Mouse (Mus musculus) hindbrain, embryonic 11.5 days (tissue): ENCODE results near the gene Oxtr. TPM values are rescaled to one million over a fixed set of nuclear protein-coding genes. Genes with fewer than 3 reads are reported as not detected.

Source experiments
- ATAC-seq: fragments of 200-750 bp; cut with Nextera tagmentation; 2 replicates; pipeline ENCODE4 v1.8.0; 2017; ENCODE audit warnings: mild to moderate bottlenecking, moderate TSS enrichment, moderate library complexity; ENCODE audit not compliant: low FRiP score
- DNase-seq: peaks from one replicate; pipeline ENCODE4 v3.0.0-alpha.2; 2015; ENCODE audit warnings: low spot score
- H3K27ac ChIP-seq: fragments of 300-500 bp; sonication (generic); 2 replicates; pipeline ENCODE4 v1.5.1; 2014; ENCODE audit warnings: mild to moderate bottlenecking, low read depth, low read length
- H3K27me3 ChIP-seq: fragments of 300-500 bp; sonication (generic); 2 replicates; pipeline ENCODE4 v1.6.1; 2014; ENCODE audit warnings: mild to moderate bottlenecking, low read length, moderate library complexity, mixed read lengths; ENCODE audit not compliant: control insufficient read depth, insufficient read depth
- H3K36me3 ChIP-seq: fragments of 300-500 bp; sonication (generic); 2 replicates; pipeline ENCODE4 v1.6.1; 2014; ENCODE audit warnings: mild to moderate bottlenecking, low read length, moderate library complexity, mixed read lengths; ENCODE audit not compliant: control insufficient read depth, insufficient read depth
- H3K4me1 ChIP-seq: fragments of 300-500 bp; sonication (generic); replicated peaks from 2 replicates; pipeline ENCODE4 v1.6.1; 2014; ENCODE audit warnings: low read length, mixed read lengths; ENCODE audit not compliant: control insufficient read depth, insufficient read depth
- H3K4me2 ChIP-seq: fragments of 300-500 bp; sonication (generic); replicated peaks from 2 replicates; pipeline ENCODE4 v1.6.1; 2014; ENCODE audit warnings: mild to moderate bottlenecking, low read depth, low read length
- H3K4me3 ChIP-seq: fragments of 300-500 bp; sonication (generic); 2 replicates; pipeline ENCODE4 v1.5.1; 2014; ENCODE audit warnings: low read depth, low read length
- H3K9ac ChIP-seq: fragments of 300-500 bp; sonication (generic); 2 replicates; pipeline ENCODE4 v1.6.1; 2014; ENCODE audit warnings: low read depth, low read length
- H3K9me3 ChIP-seq: fragments of 300-500 bp; sonication (generic); 2 replicates; pipeline ENCODE4 v1.6.1; 2016; ENCODE audit warnings: low read length; ENCODE audit not compliant: control insufficient read depth
- WGBS: fragments of 180-500 bp; shearing (Covaris S2); extraction: QIAGEN DNeasy Blood & Tissue Kit; methylation state at CpG from one replicate; pipeline ENCODE4 v1.1.7; 2014; 5-methylcytosine and 5-hydroxymethylcytosine counted together
- polyA plus RNA-seq: library from polyadenylated mRNA; unstranded; fragments of >200 nt; fragmentation: Nextera tagmentation; extraction: Ambion mirVana; gene quantifications from 2 replicates; pipeline ENCODE4 v1.2.1, GENCODE M21; 2014

Oxtr gene
- polyA plus RNA-seq, 1 experiment from 2014 or later = 0.45 TPM

DNA sequence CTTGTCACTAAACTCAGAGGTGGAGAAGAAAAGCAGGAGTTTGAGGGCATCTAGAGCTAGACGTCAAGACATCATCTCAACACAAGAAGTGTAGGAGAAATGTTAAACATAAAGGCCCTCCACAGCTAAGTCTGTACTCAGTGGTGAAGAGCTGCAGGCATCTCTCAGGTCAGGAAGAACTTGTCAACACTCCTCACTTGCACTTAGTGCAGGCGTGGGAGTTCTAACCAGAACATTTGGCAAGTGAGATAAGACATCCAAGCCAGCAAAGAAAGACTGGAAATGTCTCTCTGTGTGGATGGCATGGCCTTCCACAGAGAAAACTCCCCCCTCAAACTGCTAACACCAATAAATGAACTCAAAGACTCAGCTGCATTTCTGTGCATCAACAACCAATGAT is 17.9 kb upstream of the Oxtr start:
- WGBS = 85% methylated on average over 2 of the region's 2 CpGs
- no peak overlapping the region for H3K27ac ChIP-seq
- no peak overlapping the region for H3K4me2 ChIP-seq
- H3K27me3 ChIP-seq = peaks cover 9% of the 10 kb centered on the region; the same call in 1 of the 2 replicates
- DNase-seq = no peak
- H3K4me3 ChIP-seq = no peak overlapping the region
- no peaks in the 10 kb centered on the region for H3K9me3 ChIP-seq
- ATAC-seq = no peak
- H3K9ac ChIP-seq = no peak overlapping the region
- no peaks in the 10 kb centered on the region for H3K36me3 ChIP-seq
- no peaks in the 10 kb centered on the region for H3K4me1 ChIP-seq

DNA sequence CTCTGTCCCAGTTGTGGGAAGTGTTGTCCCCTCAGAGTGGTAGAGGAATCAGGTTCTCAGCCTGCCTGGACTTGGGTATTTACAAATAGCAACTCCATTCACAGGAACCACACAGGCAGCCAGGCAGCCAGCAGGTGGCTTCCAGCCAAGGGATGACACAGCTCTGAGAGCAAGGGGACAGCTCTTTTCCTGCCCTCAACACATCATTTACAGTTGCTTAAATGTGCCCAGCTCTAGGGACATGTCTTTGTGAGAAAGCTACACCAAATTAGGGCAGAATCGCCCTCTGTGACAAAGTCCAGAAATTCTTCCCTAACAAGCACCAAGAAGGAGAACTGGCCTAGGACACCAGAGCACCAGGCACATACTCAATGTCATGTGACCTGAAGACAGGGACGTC is 11.4 kb upstream of the Oxtr start:
- no peak overlapping the region for H3K27ac ChIP-seq
- H3K4me3 ChIP-seq = no peak overlapping the region
- 83% methylated on average over 2 of the region's 2 CpGs for WGBS
- no peak for ATAC-seq
- no peaks in the 10 kb centered on the region; the same call in 1 of the 2 replicates for H3K27me3 ChIP-seq
- no peaks in the 10 kb centered on the region for H3K36me3 ChIP-seq
- no peak for DNase-seq
- no peak overlapping the region for H3K9ac ChIP-seq
- no peaks in the 10 kb centered on the region for H3K9me3 ChIP-seq
- no peak overlapping the region for H3K4me2 ChIP-seq
- no peaks in the 10 kb centered on the region for H3K4me1 ChIP-seq

GRCm38 (mm10) chr6:112499456-112499855 is 9.7 kb upstream of the Oxtr start:
- WGBS = 73% methylated on average over 2 of the region's 2 CpGs
- H3K4me1 ChIP-seq = no peaks in the 10 kb centered on the region
- H3K4me2 ChIP-seq = no peak overlapping the region
- H3K4me3 ChIP-seq = no peak overlapping the region
- ATAC-seq = no peak
- DNase-seq = no peak
- no peaks in the 10 kb centered on the region for H3K9me3 ChIP-seq
- no peak overlapping the region for H3K27ac ChIP-seq
- H3K9ac ChIP-seq = no peak overlapping the region
- no peaks in the 10 kb centered on the region; the same call in 1 of the 2 replicates for H3K27me3 ChIP-seq
- H3K36me3 ChIP-seq = no peaks in the 10 kb centered on the region

- no peaks in the 10 kb centered on the region for H3K4me1 ChIP-seq
- no peaks in the 10 kb centered on the region for H3K9me3 ChIP-seq
- H3K4me2 ChIP-seq = no peak overlapping the region
- WGBS = 87% methylated on average over 3 of the region's 3 CpGs
- ATAC-seq (no peak), DNase-seq (no peak)
- H3K27ac ChIP-seq = no peak overlapping the region
- H3K36me3 ChIP-seq = no peaks in the 10 kb centered on the region
- H3K9ac ChIP-seq = no peak overlapping the region
- H3K27me3 ChIP-seq = no peaks in the 10 kb centered on the region; the same call in 1 of the 2 replicates
- no peak overlapping the region for H3K4me3 ChIP-seq
These were observed 9.0 kb upstream of the Oxtr start for GRCm38 (mm10) chr6:112498716-112499115.

- Histone ChIP-seq H3K4me2 (no peak overlapping the region), H3K4me1 (no peaks in the 10 kb centered on the region), H3K9me3 (no peaks in the 10 kb centered on the region), H3K4me3 (no peak overlapping the region), H3K9ac (no peak overlapping the region), H3K27ac (no peak overlapping the region), H3K27me3 (peaks cover 3% of the 10 kb centered on the region; the same call in 1 of the 2 replicates), H3K36me3 (no peaks in the 10 kb centered on the region)
- 72% methylated on average over 2 of the region's 2 CpGs for WGBS
- no peak for DNase-seq
- no peak for ATAC-seq
These were observed 7.7 kb upstream of the Oxtr start for GRCm38 (mm10) chr6:112497456-112497855.

DNA sequence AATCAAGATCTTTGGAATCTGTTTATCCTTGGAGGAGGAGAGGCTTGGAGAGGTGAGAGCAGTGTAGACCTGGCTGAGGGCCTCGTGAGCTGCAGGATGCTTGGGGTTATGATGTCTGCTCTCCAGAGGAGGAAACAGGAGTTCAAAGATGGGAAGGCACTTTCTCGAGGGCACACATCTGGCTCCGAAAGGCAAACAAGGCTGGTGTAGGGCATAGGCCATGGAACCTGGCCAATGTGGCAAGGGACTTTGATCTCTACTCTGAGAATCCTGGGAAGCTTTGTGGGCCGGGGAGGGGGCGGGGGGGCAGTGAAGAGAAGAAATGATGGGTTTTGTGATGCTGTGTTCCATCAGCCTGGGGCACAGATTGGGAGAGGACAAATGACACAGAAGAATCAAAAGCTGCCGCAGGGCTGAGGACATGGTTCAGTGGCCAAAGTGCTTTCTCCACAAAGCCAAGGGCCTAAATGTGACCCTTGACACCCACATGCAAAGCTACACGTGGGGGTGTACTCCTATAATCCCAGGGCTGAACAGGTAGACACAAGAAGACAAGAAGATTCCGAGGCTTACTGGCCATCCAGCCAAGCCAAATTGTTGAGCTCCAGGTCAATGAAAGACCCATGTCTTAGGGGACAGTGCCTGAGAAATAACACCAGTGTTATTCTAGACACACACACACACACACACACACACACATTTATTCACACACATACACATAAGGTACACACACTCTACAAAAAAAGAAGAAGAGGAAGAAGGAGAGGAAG is 6.7 kb upstream of the Oxtr start:
- no peaks in the 10 kb centered on the region for H3K36me3 ChIP-seq
- no peak overlapping the region for H3K9ac ChIP-seq
- H3K4me3 ChIP-seq = no peak overlapping the region
- H3K9me3 ChIP-seq = no peaks in the 10 kb centered on the region
- ATAC-seq (no peak), DNase-seq (no peak)
- no peak overlapping the region for H3K4me2 ChIP-seq
- no peaks in the 10 kb centered on the region for H3K4me1 ChIP-seq
- peaks cover 9% of the 10 kb centered on the region; the same call in 1 of the 2 replicates for H3K27me3 ChIP-seq
- WGBS = 76% methylated on average over 8 of the region's 8 CpGs
- H3K27ac ChIP-seq = no peak overlapping the region

GRCm38 (mm10) chr6:112495219-112495618 is 5.5 kb upstream of the Oxtr start:
- H3K36me3 ChIP-seq = no peaks in the 10 kb centered on the region
- no peak overlapping the region for H3K9ac ChIP-seq
- H3K4me1 ChIP-seq = peaks cover 5% of the 10 kb centered on the region; the same call in 1 of the 2 replicates
- H3K4me3 ChIP-seq = no peak overlapping the region
- no peak for ATAC-seq
- no peak for DNase-seq
- WGBS = 62% methylated on average over 4 of the region's 4 CpGs
- no peak overlapping the region for H3K27ac ChIP-seq
- H3K27me3 ChIP-seq = peaks cover 14% of the 10 kb centered on the region
- H3K9me3 ChIP-seq = no peaks in the 10 kb centered on the region
- no peak overlapping the region for H3K4me2 ChIP-seq

DNA sequence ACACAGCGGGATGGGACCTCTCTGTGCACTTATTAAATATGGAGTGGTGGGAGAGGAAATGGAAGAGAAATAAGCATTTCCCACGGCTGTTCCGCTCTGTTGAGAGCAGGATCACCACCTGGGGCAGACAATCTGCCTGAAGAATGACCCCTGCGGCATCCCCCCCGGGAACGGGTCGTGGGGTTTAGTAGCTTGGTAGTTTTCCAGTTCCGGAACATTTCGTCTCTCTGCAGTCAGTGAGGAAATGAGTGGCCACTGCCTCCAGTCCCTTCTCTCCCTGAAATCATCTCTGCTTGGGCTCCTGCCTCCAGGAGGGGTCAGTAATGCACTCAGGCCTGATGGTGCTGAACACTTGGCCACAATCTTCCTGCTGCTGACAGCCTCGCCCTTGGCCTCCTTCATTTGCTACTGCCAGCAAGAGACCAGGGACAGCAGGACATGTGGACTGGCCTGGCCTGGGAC is 4.9 kb upstream of the Oxtr start:
- no peaks in the 10 kb centered on the region for H3K9me3 ChIP-seq
- no peak overlapping the region for H3K9ac ChIP-seq
- H3K36me3 ChIP-seq = no peaks in the 10 kb centered on the region
- H3K4me3 ChIP-seq = no peak overlapping the region
- H3K27me3 ChIP-seq = peaks cover 20% of the 10 kb centered on the region
- no peak overlapping the region for H3K4me2 ChIP-seq
- no peak for ATAC-seq
- peaks cover 9% of the 10 kb centered on the region; the same call in 1 of the 2 replicates for H3K4me1 ChIP-seq
- 61% methylated on average over 10 of the region's 10 CpGs for WGBS
- H3K27ac ChIP-seq = no peak overlapping the region
- DNase-seq = no peak

DNA sequence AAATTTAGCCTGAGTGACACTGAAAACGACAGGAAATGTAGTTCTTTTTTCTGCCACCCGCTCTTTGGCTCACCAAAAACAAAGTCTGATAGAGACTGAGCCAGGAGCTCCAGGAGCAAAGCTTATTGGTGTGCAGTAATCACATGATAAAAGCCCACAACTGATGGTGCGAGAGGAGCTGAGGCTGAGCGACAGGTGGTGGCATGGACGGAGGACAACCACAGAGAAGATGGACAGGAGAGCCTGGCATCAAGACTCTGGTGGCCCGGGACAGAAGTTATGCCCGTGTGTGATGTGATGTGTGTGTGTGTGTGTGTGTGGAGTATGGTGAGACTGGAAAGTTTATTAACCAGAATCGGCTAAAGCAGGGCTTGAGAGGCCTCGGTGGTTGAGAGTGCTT is 3.6 kb upstream of the Oxtr start:
- peaks cover 9% of the 10 kb centered on the region for H3K4me1 ChIP-seq
- no peaks in the 10 kb centered on the region for H3K36me3 ChIP-seq
- 92% methylated on average over 9 of the region's 9 CpGs for WGBS
- peaks cover 33% of the 10 kb centered on the region for H3K27me3 ChIP-seq
- no peak overlapping the region for H3K4me2 ChIP-seq
- ATAC-seq = no peak
- DNase-seq = no peak
- no peak overlapping the region for H3K4me3 ChIP-seq
- H3K9ac ChIP-seq = no peak overlapping the region
- H3K9me3 ChIP-seq = no peaks in the 10 kb centered on the region
- no peak overlapping the region for H3K27ac ChIP-seq
